Mouse (Mus musculus) induced T-regulatory cell, adult 2 months (primary cell): Measurements from ENCODE around the gene Cntd1.

Source experiments
- DNase-seq: peaks from one replicate; pipeline ENCODE4 v3.0.0-alpha.2; 2012; ENCODE audit warnings: low read depth

The Cntd1 gene

DNA sequence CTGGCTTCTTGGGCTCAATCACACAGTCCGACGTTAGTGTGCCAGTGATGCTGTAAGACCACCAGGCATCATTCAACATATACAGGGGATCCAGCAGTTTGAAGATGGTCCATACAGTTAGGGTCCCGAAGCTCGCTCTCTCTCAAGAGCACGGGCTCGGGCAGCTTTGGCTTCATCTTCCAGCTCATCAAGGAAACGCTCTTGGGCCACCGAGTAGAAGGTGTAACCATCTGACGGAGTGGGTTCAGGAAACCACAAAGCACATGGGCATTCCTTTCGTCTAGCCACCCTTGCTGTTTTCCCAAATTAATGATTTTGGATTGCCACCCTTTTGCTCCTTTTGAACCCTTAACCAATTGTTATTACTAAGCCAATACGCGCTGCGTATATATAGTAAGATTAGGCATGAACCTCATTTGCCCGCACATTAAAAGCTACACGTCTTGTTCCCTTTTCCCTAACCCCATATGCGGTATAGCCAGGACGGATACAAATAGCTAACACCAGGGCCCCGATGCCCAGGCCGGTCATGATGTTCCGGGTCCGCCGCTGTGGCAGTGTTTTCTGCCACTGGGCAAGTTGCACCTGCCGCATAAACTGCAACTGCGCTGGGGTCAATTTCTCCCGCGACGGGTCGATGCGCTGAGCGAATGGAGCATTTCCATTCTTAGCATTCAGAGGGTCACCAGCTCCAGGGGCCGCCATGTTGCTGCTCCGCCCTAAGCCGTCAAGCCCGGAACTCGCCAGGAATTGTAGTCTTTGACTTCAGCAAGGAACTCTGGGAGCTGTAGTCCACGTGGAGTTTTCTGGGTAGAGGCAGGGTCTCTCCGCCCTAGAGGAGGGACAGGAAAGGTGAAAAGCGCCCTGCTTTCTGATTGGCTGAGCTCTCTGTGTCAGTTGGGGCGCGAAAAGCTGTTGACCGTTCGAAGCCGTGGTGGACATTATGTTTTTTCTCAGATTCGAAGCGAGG lies at the start of gene Cntd1, which contains the start of gene Coa3:
TSS of gene Cntd1 (plus strand) at position 790 of the 970 bp plus-strand sequence.
TSS of gene Coa3 (minus strand) at position 892 of the 970 bp plus-strand sequence.
- peak; percentile 90 for DNase-seq

DNA sequence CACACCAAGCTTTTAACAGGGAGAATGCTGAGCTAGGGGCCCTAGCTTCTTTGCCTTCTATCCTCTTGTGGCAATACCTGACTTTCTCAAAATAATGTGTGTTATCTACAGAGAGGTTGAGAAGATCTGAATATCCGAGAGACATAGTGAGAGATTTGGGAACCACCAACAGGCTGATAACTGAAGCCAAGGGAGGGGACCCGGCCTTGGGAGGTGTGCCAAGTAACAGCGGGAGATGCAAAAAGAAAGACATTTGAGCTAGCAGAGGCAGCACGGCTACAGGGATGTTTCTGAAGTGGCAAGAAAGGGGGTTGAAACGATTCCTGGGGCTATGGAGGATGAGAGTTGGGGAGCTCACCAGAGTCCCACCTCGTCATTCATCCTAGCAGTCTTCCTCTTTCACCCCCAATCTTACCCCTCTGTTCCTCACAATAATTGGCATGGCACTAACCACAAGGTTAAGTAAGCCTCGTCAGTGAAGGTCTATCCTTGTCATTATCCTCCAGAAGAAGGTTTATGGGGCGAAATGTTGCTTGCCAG lies 49.4 kb upstream of the Cntd1 start:
- no peak for DNase-seq

DNA sequence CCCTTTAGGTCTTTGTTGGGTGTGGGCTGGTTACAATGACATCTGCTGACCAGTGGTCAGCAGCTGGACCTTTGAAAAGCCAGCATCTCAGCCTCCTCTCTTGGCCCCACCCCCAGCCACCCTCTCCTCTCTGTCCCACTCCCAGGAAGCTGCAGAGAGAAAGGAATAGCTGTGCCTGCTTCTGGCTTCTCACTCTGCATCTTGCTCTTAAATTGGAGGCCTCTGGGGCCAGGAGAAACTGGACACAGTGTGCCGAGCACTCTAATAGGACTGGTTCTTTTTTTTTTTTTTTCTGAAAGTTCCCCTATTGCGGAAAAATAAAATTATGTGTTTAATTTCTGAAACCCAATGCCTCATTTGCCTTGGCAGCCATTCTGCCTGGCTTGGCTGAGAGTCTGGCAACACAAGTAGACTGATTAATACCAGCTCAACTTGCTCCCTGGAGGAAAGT lies 48.7 kb upstream of the Cntd1 start:
- no peak for DNase-seq

DNA sequence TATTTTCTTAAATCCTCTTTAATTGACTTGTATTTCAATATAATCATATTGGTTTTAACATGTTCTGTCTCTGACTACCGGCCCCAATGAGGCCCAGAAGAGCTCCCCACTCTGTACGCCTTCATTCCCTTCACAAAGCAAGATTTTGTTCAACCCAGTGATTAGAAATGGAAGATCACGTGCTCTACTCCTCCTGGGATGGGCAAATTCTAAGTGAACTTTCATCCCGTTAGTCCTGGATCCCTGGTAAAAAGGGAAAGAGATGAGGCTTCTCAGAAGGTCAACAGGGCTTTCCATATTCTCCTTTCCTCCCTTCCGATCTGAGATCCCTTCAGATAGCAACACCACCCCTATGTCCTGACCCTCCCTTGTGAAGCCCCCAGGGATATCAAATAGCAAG lies 48.3 kb upstream of the Cntd1 start:
- DNase-seq: no peak

DNA sequence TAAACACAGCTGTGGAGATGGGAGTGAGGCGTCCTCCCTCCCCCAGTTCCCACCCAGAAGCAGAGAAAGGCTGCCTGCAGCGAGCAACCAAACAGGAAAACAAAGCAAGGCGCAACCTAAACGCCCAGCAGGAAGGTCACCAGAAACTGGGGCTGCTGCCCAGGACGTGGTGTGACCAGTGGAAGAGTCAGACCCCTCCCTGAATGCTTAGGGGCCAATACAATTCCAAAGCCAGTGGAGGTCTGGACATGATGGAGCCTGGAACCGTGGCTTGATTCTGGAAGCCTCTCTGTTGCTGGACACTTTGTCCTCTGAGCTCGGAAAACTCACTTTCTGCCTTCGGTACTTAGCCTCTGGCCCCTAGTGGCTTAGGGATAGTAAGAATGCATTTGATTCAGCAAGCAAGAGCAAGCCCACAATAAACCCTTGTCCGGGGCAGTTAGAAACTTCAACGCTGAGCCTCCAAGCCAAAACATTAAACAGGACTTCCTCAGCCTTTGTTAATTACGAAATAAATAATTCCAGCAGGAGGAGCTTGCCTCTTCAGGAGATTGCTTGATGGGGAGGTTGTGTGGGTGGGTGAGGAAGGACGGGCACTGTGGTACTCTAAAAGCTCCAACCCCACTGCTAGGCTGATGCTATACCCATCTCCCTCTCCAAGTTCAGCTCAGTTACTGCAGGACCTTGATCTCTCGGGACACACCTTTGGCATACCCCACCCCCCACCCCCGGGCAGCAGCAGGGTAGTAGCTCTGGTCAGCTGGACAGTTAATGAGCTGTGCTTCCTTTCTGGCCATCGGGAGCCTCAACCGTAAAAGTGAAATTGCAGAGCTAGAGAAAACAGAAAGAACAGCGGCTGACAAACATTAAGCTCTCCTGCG lies 47.6 kb upstream of the Cntd1 start:
- DNase-seq: no peak

DNA sequence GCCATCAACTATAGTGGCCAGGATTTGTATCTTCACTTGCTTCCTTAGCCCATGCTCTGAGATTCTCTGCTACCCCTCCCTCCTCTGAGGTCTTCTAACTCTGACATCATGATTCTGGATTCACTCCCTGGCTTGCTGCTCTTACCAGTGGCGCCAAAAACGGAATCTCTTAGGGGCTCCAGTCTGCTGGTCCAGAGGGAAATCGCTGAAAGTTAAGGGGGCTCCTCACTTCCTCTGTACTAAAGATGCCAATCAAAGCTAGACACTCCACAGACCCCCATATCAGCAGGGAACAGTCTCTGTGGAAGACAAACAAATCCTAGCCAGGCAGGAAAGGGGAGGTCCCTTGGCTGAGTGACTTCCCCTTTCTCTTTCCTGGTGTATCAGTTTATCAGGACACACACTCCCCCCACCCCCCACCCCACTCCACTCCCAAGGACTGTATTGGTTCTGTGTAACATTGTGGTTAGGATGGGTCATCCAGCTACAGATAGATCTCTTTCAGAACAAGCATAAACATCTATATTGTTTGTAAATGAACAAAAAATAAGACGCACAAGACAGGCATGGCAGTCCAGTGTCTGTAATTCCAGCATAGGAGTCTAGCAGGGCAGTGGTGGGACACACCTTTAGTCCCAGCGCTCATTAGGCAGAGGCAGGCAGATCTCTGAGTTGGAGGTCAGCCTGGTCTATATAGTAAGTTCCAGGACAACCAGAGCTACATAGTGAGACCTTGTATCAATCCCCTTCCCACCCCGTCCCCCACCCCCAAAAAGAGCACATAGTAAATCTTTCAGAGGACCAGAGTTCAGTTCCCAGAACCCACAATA lies 46.6 kb upstream of the Cntd1 start:
- no peak for DNase-seq

DNA sequence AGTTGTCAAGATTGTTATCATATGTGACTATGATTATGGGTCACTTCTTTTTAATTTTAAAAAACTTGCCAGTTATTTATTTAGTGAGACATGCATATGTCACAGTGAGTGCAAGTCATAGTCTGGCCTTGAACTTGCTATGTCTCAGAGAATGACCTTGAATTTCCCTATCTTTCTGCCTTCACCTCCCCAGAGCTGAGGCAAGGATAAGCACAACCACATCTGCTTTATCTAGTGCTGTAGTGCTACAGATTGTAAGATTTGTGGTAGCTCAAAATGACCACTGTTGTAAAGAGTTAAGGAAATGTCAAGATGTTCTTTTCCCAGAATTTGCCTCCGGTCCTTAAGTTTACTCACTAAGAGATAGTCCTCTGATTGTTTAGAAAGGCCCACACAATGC lies 45.6 kb upstream of the Cntd1 start:
- DNase-seq: no peak

DNA sequence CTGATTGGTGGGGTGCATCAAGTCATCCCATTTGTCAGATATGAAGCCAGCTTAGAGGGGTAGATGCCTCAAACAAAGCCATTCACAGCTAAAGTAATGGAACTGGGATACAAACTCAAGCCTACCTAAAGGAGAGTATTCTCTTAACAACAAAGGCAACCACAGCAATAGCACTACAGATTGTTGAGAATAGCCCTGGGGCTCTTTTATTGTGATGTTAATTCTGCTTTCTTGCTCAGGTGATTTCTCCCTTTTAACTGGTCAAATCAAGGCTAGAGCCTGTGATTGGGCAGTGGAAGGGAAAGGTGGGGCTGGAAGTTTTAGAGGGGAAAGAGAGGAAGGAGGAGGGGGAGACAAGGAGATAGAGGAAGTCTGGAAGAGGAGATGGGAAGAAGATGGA lies 44.7 kb upstream of the Cntd1 start:
- DNase-seq: no peak

DNA sequence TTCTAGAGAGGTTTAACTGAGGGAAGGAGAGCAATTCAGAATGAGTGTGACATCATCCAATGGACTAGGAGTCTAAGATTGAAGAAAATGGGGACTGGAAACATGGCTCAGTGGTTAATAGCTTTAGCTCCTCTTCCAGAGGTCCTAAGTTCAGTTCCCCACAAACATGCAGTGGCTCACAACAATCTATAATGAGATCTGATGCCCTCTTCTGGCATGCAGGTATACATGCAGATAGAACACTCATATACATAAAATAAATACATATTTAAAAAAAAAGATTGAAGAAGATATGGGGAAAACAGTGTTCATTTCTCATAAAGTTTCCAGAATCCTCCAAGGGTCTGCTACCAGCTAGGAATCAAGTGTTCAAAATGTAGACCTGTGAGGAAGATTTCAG lies 43.4 kb upstream of the Cntd1 start:
- DNase-seq: no peak

DNA sequence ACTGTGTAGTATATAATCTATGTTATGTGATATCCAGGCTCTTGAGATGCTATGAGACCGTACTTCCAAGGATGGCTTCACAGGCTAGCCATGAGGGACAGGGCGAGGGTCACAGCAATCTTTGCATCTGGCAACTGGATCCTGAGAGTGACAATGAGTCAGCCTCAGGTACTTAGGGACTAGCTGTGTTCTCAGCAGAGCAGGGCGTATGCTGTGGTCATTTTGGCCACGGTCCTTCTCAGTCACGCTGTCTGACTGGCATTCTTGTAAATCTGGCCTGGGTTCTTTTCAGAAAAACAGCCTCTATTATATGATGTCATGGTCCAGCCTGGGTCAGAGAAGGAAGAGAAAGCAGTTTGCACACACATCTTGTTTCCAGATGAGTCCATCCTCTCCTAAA lies 42.0 kb upstream of the Cntd1 start:
- no peak for DNase-seq

DNA sequence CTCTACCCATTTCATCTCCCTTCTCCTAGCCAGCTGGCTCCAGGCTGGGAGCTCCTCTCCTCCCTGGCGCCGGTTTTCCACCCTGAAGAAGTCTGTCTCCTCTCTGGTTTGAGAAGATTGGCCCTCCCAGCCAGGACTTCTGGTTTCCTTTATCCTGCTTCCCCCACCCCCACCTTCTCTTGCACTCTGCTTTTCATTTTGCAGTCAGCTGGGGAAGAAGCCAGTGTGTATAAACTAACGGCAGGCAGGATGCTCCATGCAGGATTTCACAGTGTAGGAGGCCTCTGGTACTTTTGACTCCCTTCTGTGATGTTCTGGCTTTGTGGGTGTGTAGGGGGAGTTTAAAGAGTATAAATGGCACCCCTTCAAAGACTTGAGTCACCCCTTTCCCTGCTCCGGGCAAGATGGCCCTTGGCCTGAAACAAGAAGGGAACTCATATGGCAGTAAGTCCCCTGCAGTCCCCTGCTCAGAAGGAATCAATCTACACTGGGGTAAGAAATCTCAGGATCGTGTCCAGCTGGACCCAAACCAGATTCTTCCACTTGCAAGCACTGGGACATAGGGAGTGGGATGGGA lies 40.7 kb upstream of the Cntd1 start:
- no peak for DNase-seq

DNA sequence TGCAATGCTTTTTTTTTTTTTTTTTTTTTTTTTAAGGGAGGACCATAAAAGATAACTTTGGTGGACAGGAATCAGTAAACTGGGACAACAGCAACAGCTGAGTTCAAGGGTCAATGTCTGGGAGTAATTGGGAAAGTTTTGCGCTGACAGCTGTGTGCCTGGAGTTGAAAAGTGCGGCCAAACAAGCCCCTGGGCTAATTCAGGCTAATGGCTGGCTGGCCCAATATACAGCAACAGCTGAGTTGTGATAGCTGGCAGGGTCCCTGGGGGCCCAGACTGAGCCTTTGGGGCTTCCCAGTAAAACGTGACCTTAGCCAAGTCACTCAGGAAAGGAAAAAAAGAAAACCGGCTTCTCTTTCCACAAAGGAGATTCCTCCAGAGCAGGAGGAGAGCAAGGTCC lies 33.7 kb upstream of the Cntd1 start:
- no peak for DNase-seq

DNA sequence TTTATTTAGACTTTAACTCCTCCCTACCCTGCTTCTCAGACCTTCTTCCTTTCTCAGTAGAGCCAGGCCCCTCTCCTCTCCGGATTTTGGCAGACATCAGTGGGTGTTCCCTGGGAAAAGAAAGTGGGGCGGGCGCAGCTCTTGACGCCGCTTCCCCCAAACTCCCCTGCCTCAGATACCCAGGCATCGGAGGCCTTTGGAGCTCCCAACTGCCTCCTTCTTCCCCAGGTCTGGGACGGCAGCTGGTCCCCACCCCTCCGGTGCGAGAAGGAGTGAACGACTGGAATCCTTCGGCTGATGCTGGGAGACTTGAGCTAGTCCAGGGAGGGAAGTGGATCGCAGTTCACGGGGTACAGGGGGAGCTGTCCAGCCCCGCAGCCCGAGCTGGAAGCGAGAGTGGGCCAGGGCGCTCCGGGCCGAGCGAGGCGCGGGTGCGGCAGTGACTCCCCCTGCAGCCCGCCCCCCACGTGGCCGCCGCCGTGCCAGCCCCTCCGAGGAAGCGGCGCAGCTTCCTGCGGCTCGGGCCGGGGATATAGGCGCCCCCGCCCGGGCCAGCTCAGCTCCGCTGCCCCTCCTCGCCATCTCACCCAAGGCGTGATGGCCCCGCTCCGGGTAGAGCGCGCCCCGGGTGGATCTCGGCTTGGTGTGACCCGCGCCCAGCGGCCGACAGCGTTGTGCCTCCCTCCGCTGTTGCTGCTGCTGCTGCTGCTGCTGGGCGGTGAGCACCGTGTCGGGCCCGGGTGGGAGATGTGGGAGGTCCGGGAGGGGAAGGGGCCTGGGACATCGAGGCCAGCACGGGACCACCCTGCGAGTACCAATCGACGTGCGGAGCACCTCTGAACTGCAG lies 32.7 kb upstream of the Cntd1 start, which contains the start of gene Ramp2:
TSS of gene Ramp2 (plus strand) at position 174 of the 847 bp plus-strand sequence.
- DNase-seq: peak; percentile 36

DNA sequence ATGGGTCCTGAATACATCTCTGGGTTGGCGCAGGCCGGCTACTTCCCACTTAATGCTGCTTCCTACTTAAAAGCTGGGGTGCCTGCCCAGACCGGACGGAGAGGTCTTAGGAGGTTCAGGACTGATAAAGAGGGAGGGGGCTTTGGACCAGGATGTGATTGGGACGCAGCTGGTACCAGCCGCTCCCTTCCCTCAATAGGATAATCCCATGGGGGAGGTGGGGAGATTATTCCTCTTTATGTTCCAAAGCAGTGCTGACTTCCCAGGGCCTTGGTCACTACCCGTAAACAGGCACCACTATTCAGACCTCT lies 32.2 kb upstream of the Cntd1 start:
- no peak for DNase-seq

DNA sequence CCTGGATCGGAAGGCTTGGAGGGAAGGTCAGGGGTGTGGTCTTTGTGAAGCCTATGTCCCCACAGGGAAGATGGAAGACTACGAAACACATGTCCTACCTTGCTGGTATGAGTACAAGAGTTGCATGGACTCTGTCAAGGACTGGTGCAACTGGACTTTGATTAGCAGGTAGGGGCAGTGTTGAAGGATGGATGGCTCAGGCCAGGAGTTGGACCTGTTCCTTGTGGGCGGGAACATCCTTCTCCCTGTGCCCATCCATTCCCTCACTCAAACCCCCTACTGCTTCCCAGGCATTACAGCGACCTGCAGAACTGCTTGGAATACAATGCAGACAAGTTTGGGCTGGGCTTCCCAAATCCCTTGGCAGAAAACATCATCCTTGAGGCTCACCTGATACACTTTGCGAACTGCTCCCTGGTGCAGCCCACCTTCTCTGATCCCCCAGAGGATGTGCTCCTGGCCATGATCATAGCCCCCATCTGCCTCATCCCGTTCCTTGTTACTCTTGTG lies 31.2 kb upstream of the Cntd1 start:
- peak; percentile 10 for DNase-seq

DNA sequence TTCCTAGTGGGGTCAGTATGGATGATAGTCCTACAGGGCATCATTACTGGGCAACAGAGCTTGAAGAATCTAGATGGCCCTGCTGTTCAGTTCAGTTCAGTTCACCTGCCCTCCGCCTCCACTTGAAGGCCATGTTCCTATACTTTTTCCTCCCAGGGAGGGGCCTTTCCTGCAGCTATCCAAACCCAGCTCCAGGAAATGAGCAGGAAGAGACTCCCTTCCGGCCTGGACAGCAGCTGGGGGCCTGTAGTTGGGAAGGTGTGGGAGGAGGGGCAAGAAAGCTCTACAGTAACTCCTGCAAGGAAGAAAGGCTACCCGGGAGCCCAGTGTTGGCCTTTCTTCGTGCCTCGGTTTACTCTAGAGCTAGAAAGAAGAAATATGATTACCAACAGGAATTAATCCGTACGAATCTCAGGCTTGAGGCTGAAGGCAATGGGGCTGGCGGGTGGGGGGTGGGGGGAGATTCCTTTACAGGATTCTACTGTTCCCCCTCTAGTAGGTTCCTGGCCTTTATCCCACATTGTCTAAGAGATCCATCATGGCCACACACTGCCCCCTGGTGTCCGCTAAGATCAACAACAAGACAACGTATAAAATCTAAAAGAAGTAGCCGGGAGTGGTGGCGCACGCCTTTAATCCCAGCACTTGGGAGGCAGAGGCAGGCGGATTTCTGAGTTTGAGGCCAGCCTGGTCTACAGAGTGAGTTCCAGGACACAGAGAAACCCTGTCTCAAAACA lies 30.4 kb upstream of the Cntd1 start:
- DNase-seq: peak; percentile 83

DNA sequence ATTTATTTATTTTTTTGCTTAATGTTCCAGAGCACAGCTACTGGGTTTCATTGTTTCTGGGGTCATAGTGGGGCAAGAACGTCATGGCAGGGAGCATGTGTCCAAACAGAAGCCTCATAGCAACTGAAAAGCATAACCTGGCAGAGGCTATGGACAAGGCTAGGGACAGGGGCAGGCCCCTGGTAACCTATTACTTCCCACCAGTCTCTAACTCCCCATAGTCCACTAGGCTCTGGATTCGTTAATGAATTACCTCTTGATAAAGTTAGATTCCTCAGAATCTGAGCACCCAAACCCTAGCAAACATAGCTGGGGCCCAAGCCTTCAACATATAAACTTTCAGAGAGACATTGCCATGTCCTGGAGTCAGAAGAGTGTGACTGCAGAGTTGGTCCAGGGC lies 27.8 kb upstream of the Cntd1 start:
- DNase-seq: no peak

DNA sequence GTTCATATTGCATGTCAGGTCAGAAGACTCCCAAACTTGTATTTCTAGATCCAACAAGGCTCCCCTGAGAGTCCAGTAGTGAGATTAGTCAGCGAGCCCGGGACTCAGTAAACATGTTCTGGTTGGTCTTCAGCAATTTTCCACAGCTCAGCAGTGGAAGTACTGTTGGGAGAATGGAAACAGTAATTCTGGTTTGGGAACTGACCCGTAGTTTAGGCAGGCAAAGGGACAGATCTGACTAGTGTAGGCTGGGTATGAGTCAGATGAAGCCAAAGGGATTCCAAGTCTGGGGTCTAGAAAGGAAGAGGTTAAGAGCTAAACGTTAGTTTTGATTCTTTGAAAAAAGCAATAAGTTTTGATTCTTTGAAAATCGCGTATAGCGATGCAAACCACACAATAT lies 25.9 kb upstream of the Cntd1 start:
- DNase-seq: peak; percentile 73

DNA sequence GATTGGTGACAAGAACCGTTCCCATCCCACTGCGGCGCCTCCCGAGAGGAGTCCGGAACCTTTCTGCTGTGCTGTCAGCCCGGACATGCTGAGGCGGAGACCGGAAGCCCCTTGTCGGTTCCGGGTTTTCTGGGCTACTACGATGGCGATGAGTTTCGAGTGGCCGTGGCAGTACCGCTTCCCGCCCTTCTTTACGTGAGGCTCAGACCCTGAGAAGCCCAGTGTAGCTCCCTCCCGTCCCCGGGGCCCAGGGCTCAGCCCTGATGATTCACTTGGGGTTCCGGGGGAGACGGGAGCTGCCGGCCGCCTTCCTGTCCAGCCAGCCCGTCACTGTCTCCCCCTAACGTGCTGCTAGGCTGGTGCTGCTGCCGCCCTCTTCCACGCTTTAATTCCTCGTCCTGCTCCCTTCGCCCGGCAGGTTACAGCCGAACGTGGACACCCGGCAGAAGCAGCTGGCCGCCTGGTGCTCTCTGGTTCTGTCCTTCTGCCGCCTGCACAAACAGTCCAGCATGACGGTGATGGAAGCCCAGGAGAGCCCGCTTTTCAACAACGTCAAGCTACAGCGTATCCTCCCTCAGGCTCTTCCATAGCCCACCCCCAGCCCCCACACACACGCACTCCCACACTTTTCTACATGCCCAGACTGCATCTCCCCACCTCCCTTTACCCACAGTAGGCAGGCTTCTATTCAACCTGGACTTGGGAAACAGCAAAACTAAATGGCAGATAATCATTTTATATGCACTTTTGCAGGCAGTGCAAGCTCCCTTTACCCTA lies 25.0 kb upstream of the Cntd1 start, which contains the start of gene Vps25:
TSS of gene Vps25 (plus strand) at position 95 of the 777 bp plus-strand sequence.
- DNase-seq: peak; percentile 92
